Mouse (Mus musculus): ENCODE data around the gene Zfp385b. TPM values are rescaled to one million over a fixed set of nuclear protein-coding genes. Genes with fewer than 3 reads are reported as not detected.

Zfp385b gene
- polyA plus RNA-seq, 1 experiment from 2014 or later: 2.8 TPM

DNA sequence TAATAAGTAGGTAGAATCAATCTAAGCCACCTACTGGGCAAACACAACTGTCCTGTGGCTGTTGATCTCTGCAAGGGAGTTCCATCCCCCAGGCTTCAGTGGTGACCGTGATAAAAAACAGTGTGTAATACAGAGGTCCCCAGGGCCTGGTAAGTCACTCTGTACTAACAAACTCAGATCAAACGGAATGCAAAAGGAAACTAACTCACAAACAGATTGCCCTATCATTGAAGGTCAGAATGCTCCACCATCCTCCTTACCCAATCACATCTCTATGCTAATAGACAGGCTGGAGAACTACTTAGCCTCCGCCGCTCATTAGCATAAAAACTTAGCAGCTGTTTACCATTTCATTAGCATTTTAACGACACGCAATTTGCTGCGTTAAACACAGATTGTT, 313.1 kb downstream of the Zfp385b start:
- Histone ChIP-seq H3K4me3 (ENCODE audit: low read depth, low read length) (0 out of 2 replicates have a peak overlapping the region, but pooled peaks have one; percentile 12), H3K4me2 (peak overlapping the region; percentile 48), H3K9ac (ENCODE audit: low read depth, low read length) (no peak overlapping the region), H3K4me1 (replicated peaks; ENCODE audit: control insufficient read depth, insufficient read depth, low read length) (peaks cover 9% of the 10 kb centered on the region), H3K9me3 (ENCODE audit: control insufficient read depth, low read length) (no peaks in the 10 kb centered on the region), H3K36me3 (ENCODE audit: control insufficient read depth, insufficient read depth, low read length) (no peaks in the 10 kb centered on the region), H3K27ac (ENCODE audit: low read depth, low read length) (no peak overlapping the region), H3K27me3 (replicated peaks; ENCODE audit: control insufficient read depth, insufficient read depth, low read length) (no peaks in the 10 kb centered on the region)
- ATAC-seq (replicated peaks; ENCODE audit: low FRiP score): peak; percentile 59
- WGBS: 5% methylated on average over 7 of the region's 7 CpGs
- DNase-seq (ENCODE audit: low spot score): no peak

DNA sequence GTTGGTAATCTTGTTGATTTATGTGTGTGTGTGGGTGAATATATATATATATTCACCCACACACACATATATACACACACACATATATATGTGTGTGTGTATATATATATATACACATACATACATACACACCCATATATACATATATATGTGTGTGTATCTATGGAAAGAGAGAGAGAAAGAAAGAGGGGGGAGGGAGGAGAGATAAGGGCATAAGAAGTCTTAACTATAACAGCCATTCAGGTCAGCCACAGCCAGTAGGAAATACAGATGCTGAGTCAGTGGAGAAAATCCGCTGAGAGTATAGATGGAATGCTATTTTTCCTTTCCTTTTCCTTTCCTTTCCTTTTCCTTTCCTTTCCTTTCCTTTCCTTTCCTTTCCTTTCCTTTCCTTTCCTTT, 313.8 kb downstream of the Zfp385b start:
- Histone ChIP-seq H3K9me3 (ENCODE audit: control insufficient read depth, low read length) (no peaks in the 10 kb centered on the region), H3K4me3 (ENCODE audit: low read depth, low read length) (no peak overlapping the region), H3K27ac (ENCODE audit: low read depth, low read length) (no peak overlapping the region), H3K4me2 (no peak overlapping the region), H3K9ac (ENCODE audit: low read depth, low read length) (no peak overlapping the region), H3K27me3 (replicated peaks; ENCODE audit: control insufficient read depth, insufficient read depth, low read length) (no peaks in the 10 kb centered on the region), H3K4me1 (replicated peaks; ENCODE audit: control insufficient read depth, insufficient read depth, low read length) (peaks cover 9% of the 10 kb centered on the region), H3K36me3 (ENCODE audit: control insufficient read depth, insufficient read depth, low read length) (no peaks in the 10 kb centered on the region)
- WGBS: 50% methylated on average over 1 of the region's 1 CpGs
- peak; percentile 50; the same call in 1 of the 2 replicates for ATAC-seq (replicated peaks; ENCODE audit: low FRiP score)
- no peak for DNase-seq (ENCODE audit: low spot score)

DNA sequence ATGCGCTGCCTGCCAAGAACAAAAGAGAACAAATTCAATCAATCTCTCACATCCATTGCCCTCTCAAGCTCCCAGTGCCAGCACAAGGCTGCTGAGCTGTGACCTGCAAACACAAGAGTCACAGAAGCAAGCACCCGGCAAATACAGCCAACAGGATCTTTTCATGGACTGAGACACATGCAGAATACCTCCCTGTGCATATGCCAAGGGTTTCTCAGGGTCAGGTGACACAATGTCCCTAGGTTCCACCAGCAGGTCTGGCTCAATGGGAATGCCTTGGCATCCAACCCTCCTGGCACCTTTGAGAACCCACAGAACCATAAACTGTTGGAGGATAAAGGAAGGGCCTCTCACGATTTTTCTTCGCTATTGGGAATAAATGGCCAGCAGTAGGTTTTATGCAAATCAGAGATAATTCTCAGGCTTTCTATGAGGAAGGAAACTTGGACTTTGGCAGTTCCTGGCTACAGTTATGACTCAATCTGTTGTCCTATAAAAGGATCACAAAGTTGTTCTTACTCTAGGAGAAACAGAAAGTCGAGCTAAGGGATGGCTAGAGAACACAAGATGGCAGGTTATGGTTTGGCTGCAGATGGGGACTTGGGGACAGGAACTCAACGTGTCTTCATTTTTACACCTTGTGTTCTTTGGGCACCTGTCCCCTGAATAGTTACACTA, 315.6 kb downstream of the Zfp385b start:
- no peak for DNase-seq (ENCODE audit: low spot score)
- Histone ChIP-seq H3K4me1 (replicated peaks; ENCODE audit: control insufficient read depth, insufficient read depth, low read length) (peaks cover 9% of the 10 kb centered on the region), H3K27ac (ENCODE audit: low read depth, low read length) (no peak overlapping the region), H3K4me3 (ENCODE audit: low read depth, low read length) (no peak overlapping the region), H3K4me2 (no peak overlapping the region), H3K27me3 (replicated peaks; ENCODE audit: control insufficient read depth, insufficient read depth, low read length) (no peaks in the 10 kb centered on the region), H3K36me3 (ENCODE audit: control insufficient read depth, insufficient read depth, low read length) (no peaks in the 10 kb centered on the region), H3K9me3 (ENCODE audit: control insufficient read depth, low read length) (no peaks in the 10 kb centered on the region), H3K9ac (ENCODE audit: low read depth, low read length) (no peak overlapping the region)
- ATAC-seq (replicated peaks; ENCODE audit: low FRiP score): no peak
- 91% methylated on average over 6 of the region's 6 CpGs for WGBS

DNA sequence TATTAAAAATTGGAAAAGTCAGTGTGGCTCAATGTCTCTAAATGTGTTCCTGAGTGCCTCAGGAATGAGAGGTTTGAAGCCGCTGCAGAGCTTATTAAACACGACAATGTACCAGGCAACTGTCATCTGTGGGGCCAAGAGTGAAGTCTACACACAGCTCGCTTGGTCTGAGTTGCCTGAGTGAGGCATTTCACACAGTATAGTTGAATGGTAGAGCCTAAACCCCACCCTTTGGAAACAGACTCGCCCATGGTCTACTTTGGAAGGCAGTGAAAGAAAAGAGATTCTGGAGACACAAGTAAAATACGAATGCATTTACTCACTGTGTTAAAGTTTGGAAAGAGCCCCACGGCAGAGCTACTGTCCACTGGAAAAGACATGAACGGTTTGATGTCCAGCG, 316.2 kb downstream of the Zfp385b start:
- H3K9ac ChIP-seq (ENCODE audit: low read depth, low read length): no peak overlapping the region
- H3K27me3 ChIP-seq (replicated peaks; ENCODE audit: control insufficient read depth, insufficient read depth, low read length): no peaks in the 10 kb centered on the region
- H3K4me3 ChIP-seq (ENCODE audit: low read depth, low read length): no peak overlapping the region
- no peaks in the 10 kb centered on the region for H3K36me3 ChIP-seq (ENCODE audit: control insufficient read depth, insufficient read depth, low read length)
- no peak overlapping the region for H3K27ac ChIP-seq (ENCODE audit: low read depth, low read length)
- no peak for ATAC-seq (replicated peaks; ENCODE audit: low FRiP score)
- H3K4me2 ChIP-seq: no peak overlapping the region
- H3K9me3 ChIP-seq (ENCODE audit: control insufficient read depth, low read length): no peaks in the 10 kb centered on the region
- WGBS: 82% methylated on average over 8 of the region's 8 CpGs
- H3K4me1 ChIP-seq (replicated peaks; ENCODE audit: control insufficient read depth, insufficient read depth, low read length): peaks cover 11% of the 10 kb centered on the region
- no peak for DNase-seq (ENCODE audit: low spot score)

DNA sequence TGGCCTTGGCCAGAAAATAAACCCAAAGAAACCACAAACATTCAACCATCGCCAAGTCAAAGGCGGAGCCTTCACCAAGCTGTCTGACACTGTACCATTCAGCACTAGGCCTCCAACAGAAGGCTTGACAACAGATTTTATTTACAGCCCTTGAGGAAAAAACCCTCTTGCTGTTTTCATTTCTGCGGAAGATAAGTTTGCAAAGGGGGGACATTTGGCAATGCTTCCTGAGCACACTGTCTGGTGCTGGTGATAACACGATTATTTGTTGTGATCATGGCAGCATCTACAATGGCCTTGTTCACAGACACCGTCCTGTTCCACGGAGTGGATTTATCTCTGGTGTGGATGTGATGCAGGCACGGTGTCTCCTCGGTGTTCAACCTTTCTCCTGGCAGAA, 317.0 kb downstream of the Zfp385b start:
- Histone ChIP-seq H3K27me3 (replicated peaks; ENCODE audit: control insufficient read depth, insufficient read depth, low read length) (no peaks in the 10 kb centered on the region), H3K9me3 (ENCODE audit: control insufficient read depth, low read length) (no peaks in the 10 kb centered on the region), H3K4me1 (replicated peaks; ENCODE audit: control insufficient read depth, insufficient read depth, low read length) (peaks cover 11% of the 10 kb centered on the region), H3K27ac (ENCODE audit: low read depth, low read length) (no peak overlapping the region), H3K4me3 (ENCODE audit: low read depth, low read length) (no peak overlapping the region), H3K4me2 (peak overlapping the region; percentile 36), H3K36me3 (ENCODE audit: control insufficient read depth, insufficient read depth, low read length) (no peaks in the 10 kb centered on the region), H3K9ac (ENCODE audit: low read depth, low read length) (no peak overlapping the region)
- ATAC-seq (replicated peaks; ENCODE audit: low FRiP score) (peak; percentile 77), DNase-seq (ENCODE audit: low spot score) (no peak)
- 42% methylated on average over 8 of the region's 8 CpGs for WGBS

GRCm38 (mm10) chr2:77500480-77500879, 319.0 kb downstream of the Zfp385b start:
- DNase-seq (ENCODE audit: low spot score) (no peak), ATAC-seq (replicated peaks; ENCODE audit: low FRiP score) (no peak)
- H3K27me3 ChIP-seq (replicated peaks; ENCODE audit: control insufficient read depth, insufficient read depth, low read length): no peaks in the 10 kb centered on the region
- H3K9ac ChIP-seq (ENCODE audit: low read depth, low read length): no peak overlapping the region
- no peak overlapping the region for H3K27ac ChIP-seq (ENCODE audit: low read depth, low read length)
- H3K4me1 ChIP-seq (replicated peaks; ENCODE audit: control insufficient read depth, insufficient read depth, low read length): peaks cover 7% of the 10 kb centered on the region
- no peaks in the 10 kb centered on the region for H3K36me3 ChIP-seq (ENCODE audit: control insufficient read depth, insufficient read depth, low read length)
- no peaks in the 10 kb centered on the region; the same call in 1 of the 2 replicates for H3K9me3 ChIP-seq (ENCODE audit: control insufficient read depth, low read length)
- WGBS: 79% methylated on average over 6 of the region's 6 CpGs
- H3K4me3 ChIP-seq (ENCODE audit: low read depth, low read length): no peak overlapping the region
- no peak overlapping the region for H3K4me2 ChIP-seq

DNA sequence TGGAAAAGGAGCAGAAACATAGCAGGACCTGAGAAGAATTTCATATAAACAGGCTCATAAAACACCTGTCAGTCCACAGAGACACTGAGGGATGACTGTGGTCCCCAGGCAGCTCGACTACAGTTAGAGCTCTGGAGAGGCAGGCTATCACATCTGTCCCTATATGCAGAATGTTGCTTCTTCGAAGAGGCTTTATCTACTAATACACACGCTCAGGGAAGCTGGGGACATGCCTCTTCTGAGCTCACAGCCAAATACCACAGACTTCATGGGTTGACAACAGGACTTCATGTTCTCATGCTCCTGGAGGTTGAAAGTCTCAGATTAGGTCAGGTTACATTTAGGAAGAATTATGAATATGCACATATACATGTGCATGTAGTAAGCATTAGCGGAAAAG, 321.1 kb downstream of the Zfp385b start:
- Histone ChIP-seq H3K9ac (ENCODE audit: low read depth, low read length) (no peak overlapping the region), H3K4me1 (replicated peaks; ENCODE audit: control insufficient read depth, insufficient read depth, low read length) (peaks cover 7% of the 10 kb centered on the region), H3K36me3 (ENCODE audit: control insufficient read depth, insufficient read depth, low read length) (no peaks in the 10 kb centered on the region), H3K27ac (ENCODE audit: low read depth, low read length) (peak overlapping the region; percentile 7; the same call in 1 of the 2 replicates), H3K9me3 (ENCODE audit: control insufficient read depth, low read length) (no peaks in the 10 kb centered on the region; the same call in 1 of the 2 replicates), H3K27me3 (replicated peaks; ENCODE audit: control insufficient read depth, insufficient read depth, low read length) (no peaks in the 10 kb centered on the region), H3K4me3 (ENCODE audit: low read depth, low read length) (no peak overlapping the region), H3K4me2 (no peak overlapping the region)
- WGBS: 54% methylated on average over 4 of the region's 4 CpGs
- ATAC-seq (replicated peaks; ENCODE audit: low FRiP score) (peak; percentile 90), DNase-seq (ENCODE audit: low spot score) (no peak)

- Histone ChIP-seq H3K4me1 (replicated peaks; ENCODE audit: control insufficient read depth, insufficient read depth, low read length) (peaks cover 7% of the 10 kb centered on the region), H3K27me3 (replicated peaks; ENCODE audit: control insufficient read depth, insufficient read depth, low read length) (no peaks in the 10 kb centered on the region), H3K27ac (ENCODE audit: low read depth, low read length) (no peak overlapping the region; the same call in 1 of the 2 replicates), H3K36me3 (ENCODE audit: control insufficient read depth, insufficient read depth, low read length) (no peaks in the 10 kb centered on the region), H3K9ac (ENCODE audit: low read depth, low read length) (no peak overlapping the region), H3K4me2 (no peak overlapping the region), H3K4me3 (ENCODE audit: low read depth, low read length) (no peak overlapping the region), H3K9me3 (ENCODE audit: control insufficient read depth, low read length) (no peaks in the 10 kb centered on the region; the same call in 1 of the 2 replicates)
- WGBS: 80% methylated on average over 6 of the region's 6 CpGs
- DNase-seq (ENCODE audit: low spot score): no peak
- peak; percentile 52; the same call in 1 of the 2 replicates for ATAC-seq (replicated peaks; ENCODE audit: low FRiP score)
These were observed 321.5 kb downstream of the Zfp385b start for GRCm38 (mm10) chr2:77497942-77498341.

- H3K27ac ChIP-seq (ENCODE audit: low read depth, low read length): no peak overlapping the region
- WGBS: 86% methylated on average over 7 of the region's 7 CpGs
- H3K36me3 ChIP-seq (ENCODE audit: control insufficient read depth, insufficient read depth, low read length): no peaks in the 10 kb centered on the region
- no peaks in the 10 kb centered on the region; the same call in 1 of the 2 replicates for H3K9me3 ChIP-seq (ENCODE audit: control insufficient read depth, low read length)
- no peak overlapping the region for H3K9ac ChIP-seq (ENCODE audit: low read depth, low read length)
- DNase-seq (ENCODE audit: low spot score): no peak
- no peak overlapping the region for H3K4me2 ChIP-seq
- no peak for ATAC-seq (replicated peaks; ENCODE audit: low FRiP score)
- no peaks in the 10 kb centered on the region for H3K27me3 ChIP-seq (replicated peaks; ENCODE audit: control insufficient read depth, insufficient read depth, low read length)
- 0 out of 2 replicates have a peak, but pooled peaks cover 2% of the 10 kb centered on the region for H3K4me1 ChIP-seq (replicated peaks; ENCODE audit: control insufficient read depth, insufficient read depth, low read length)
- H3K4me3 ChIP-seq (ENCODE audit: low read depth, low read length): no peak overlapping the region
These were observed 323.4 kb downstream of the Zfp385b start for GRCm38 (mm10) chr2:77496071-77496470.

Measured in liver, embryonic 11.5 days (tissue).